Mouse (Mus musculus): ENCODE results near the gene Prdx5. TPM values are rescaled to one million over a fixed set of nuclear protein-coding genes. Genes with fewer than 3 reads are reported as not detected.

The Prdx5 gene
- total RNA-seq, 1 experiment: 51.6 TPM

DNA sequence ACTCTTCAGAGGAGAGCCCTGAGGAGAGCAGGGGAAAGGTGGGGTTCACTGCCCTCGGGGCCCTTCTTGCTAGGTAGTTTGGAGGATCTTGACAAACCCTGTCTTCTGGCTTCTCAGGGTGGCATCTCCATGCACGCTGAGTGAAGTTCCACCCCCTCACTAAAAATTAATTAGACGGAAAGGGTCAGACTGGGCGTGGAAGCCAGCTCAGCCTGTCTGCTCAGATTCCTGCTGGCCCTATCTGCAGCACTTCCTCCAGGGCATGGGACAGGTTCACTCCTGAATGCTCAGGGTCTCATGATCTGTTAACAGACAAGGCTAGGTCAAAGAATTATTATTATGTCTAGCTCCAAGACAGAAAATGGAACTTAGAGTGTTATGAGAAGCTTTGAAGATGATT lies 17.4 kb downstream of the Prdx5 start:
- TF ChIP-seq CHD2 (IDR thresholded peaks at IDR 0.05; ENCODE audit: low read depth, low read length): no peak
- TF ChIP-seq HCFC1 (IDR thresholded peaks at IDR 0.05; ENCODE audit: borderline replicate concordance, insufficient read depth, low read length): no peak
- no peak for TF ChIP-seq MAFK (IDR thresholded peaks at IDR 0.05; ENCODE audit: insufficient read depth, low read depth, low read length)
- no peak for TF ChIP-seq ZC3H11A (IDR thresholded peaks at IDR 0.05; ENCODE audit: borderline replicate concordance, low read depth, low read length)
- TF ChIP-seq ZNF384 (IDR thresholded peaks at IDR 0.05; ENCODE audit: low read depth, low read length): no peak
- Histone ChIP-seq H3K27ac (ENCODE audit: insufficient read depth, low read depth, low read length, poor library complexity, severe bottlenecking) (no peak overlapping the region), H3K4me1 (ENCODE audit: control insufficient read depth in 2 of 2, insufficient read depth in 2 of 2, low read length in 2 of 2, poor library complexity in 1 of 2) (no peaks in the 10 kb centered on the region; a peak in 1 of 4 replicates), H3K9ac (ENCODE audit: insufficient read depth, low read depth, low read length, poor library complexity, severe bottlenecking) (no peak overlapping the region), H3K36me3 (ENCODE audit: control insufficient read depth, insufficient read depth, low read length, poor library complexity, severe bottlenecking) (no peaks in the 10 kb centered on the region), H3K9me3 (ENCODE audit: control insufficient read depth, insufficient read depth, low read depth, low read length) (no peaks in the 10 kb centered on the region), H3K4me3 (ENCODE audit: insufficient read depth in 1 of 2, low read depth in 1 of 2, low read length in 2 of 2, poor library complexity in 1 of 2, severe bottlenecking in 1 of 2) (no peak overlapping the region)
- no peak for DNase-seq (ENCODE audit: low read depth, low spot score)
- in situ Hi-C loops (cut with MboI; ENCODE audit: low sequenced_read_pairs in 2 of 2, unreplicated experiment in 2 of 2): no loop called here

DNA sequence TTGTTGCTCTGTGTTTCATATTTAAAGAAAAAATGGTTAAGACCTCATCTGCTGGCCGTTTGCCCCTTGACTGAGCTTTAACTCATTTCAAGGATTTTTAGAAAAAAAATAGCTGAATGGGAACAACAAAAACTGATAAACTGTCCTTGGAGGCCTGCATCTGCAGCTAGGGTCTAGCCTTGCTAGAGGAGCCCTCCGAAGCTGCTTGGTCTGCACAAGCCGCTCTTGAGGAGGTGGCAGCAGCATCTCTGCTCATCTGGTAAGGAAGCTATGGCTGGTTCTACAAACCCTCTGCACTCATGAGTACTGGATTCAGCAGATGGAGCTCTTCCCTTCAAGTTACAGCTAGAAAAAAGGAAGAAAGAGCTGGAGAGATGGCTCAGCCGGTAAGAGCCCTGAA lies 31.9 kb downstream of the Prdx5 start:
- DNase-seq (ENCODE audit: low read depth, low spot score): no peak
- no peak overlapping the region for H3K9ac ChIP-seq (ENCODE audit: insufficient read depth, low read depth, low read length, poor library complexity, severe bottlenecking)
- H3K4me3 ChIP-seq (ENCODE audit: insufficient read depth in 1 of 2, low read depth in 1 of 2, low read length in 2 of 2, poor library complexity in 1 of 2, severe bottlenecking in 1 of 2): no peak overlapping the region
- in situ Hi-C loops (cut with MboI; ENCODE audit: low sequenced_read_pairs in 2 of 2, unreplicated experiment in 2 of 2): no loop called here
- no peaks in the 10 kb centered on the region; a peak in 1 of 4 replicates for H3K4me1 ChIP-seq (ENCODE audit: control insufficient read depth in 2 of 2, insufficient read depth in 2 of 2, low read length in 2 of 2, poor library complexity in 1 of 2)
- no peak overlapping the region for H3K27ac ChIP-seq (ENCODE audit: insufficient read depth, low read depth, low read length, poor library complexity, severe bottlenecking)
- no peak for TF ChIP-seq MAFK (IDR thresholded peaks at IDR 0.05; ENCODE audit: insufficient read depth, low read depth, low read length)
- TF ChIP-seq CHD2 (IDR thresholded peaks at IDR 0.05; ENCODE audit: low read depth, low read length): no peak
- no peak for TF ChIP-seq ZNF384 (IDR thresholded peaks at IDR 0.05; ENCODE audit: low read depth, low read length)
- no peak for TF ChIP-seq HCFC1 (IDR thresholded peaks at IDR 0.05; ENCODE audit: borderline replicate concordance, insufficient read depth, low read length)
- no peak for TF ChIP-seq ZC3H11A (IDR thresholded peaks at IDR 0.05; ENCODE audit: borderline replicate concordance, low read depth, low read length)
- no peaks in the 10 kb centered on the region for H3K36me3 ChIP-seq (ENCODE audit: control insufficient read depth, insufficient read depth, low read length, poor library complexity, severe bottlenecking)
- H3K9me3 ChIP-seq (ENCODE audit: control insufficient read depth, insufficient read depth, low read depth, low read length): no peaks in the 10 kb centered on the region

DNA sequence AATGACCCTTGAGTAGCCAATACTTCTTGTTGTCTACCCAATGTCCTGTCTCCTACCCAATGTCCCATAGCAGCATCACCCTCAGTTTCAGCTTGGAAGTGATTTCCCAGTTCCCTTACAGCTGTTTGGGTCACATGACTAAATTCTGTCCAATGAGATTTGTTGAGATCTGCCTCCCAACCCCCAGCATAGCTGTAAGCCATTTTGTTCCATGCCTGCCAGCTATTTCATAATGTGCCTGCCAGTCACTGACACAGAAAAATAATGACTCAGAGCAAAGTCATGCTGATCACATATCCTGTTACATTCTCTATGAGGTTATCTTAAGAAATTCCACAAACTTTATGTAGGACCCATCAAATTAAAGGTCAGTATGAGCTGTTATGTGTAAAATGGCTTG lies 33.1 kb downstream of the Prdx5 start:
- in situ Hi-C loops (cut with MboI; ENCODE audit: low sequenced_read_pairs in 2 of 2, unreplicated experiment in 2 of 2): no loop called here
- no peak overlapping the region for H3K9ac ChIP-seq (ENCODE audit: insufficient read depth, low read depth, low read length, poor library complexity, severe bottlenecking)
- TF ChIP-seq MAFK (IDR thresholded peaks at IDR 0.05; ENCODE audit: insufficient read depth, low read depth, low read length) (no peak), ZNF384 (IDR thresholded peaks at IDR 0.05; ENCODE audit: low read depth, low read length) (no peak), ZC3H11A (IDR thresholded peaks at IDR 0.05; ENCODE audit: borderline replicate concordance, low read depth, low read length) (no peak), CHD2 (IDR thresholded peaks at IDR 0.05; ENCODE audit: low read depth, low read length) (no peak), HCFC1 (IDR thresholded peaks at IDR 0.05; ENCODE audit: borderline replicate concordance, insufficient read depth, low read length) (no peak)
- H3K36me3 ChIP-seq (ENCODE audit: control insufficient read depth, insufficient read depth, low read length, poor library complexity, severe bottlenecking): no peaks in the 10 kb centered on the region
- no peak overlapping the region for H3K27ac ChIP-seq (ENCODE audit: insufficient read depth, low read depth, low read length, poor library complexity, severe bottlenecking)
- H3K9me3 ChIP-seq (ENCODE audit: control insufficient read depth, insufficient read depth, low read depth, low read length): no peaks in the 10 kb centered on the region
- no peak overlapping the region for H3K4me3 ChIP-seq (ENCODE audit: insufficient read depth in 1 of 2, low read depth in 1 of 2, low read length in 2 of 2, poor library complexity in 1 of 2, severe bottlenecking in 1 of 2)
- H3K4me1 ChIP-seq (ENCODE audit: control insufficient read depth in 2 of 2, insufficient read depth in 2 of 2, low read length in 2 of 2, poor library complexity in 1 of 2): no peaks in the 10 kb centered on the region; a peak in 1 of 4 replicates
- DNase-seq (ENCODE audit: low read depth, low spot score): no peak

DNA sequence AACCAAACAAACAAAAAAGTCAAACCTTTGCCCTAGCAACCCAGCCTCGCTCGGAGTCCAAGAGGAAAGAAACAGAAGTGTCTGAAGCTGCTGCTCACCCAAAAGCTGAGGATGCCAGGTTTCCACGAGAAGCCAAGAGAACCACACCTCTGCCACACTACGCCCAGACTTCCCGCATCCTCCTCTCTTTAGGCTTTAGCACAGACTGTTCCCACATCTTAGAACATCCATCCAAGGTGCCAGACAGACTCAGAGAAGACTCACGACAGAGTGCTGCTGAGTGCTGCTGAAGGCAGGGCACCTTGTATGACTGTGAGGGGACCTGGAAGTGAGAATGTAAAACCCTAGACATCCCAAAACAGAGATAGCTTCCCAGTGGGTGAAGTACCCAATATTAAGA lies 34.1 kb downstream of the Prdx5 start:
- no peak for TF ChIP-seq ZC3H11A (IDR thresholded peaks at IDR 0.05; ENCODE audit: borderline replicate concordance, low read depth, low read length)
- TF ChIP-seq ZNF384 (IDR thresholded peaks at IDR 0.05; ENCODE audit: low read depth, low read length): no peak
- no peak for TF ChIP-seq HCFC1 (IDR thresholded peaks at IDR 0.05; ENCODE audit: borderline replicate concordance, insufficient read depth, low read length)
- no peak for TF ChIP-seq MAFK (IDR thresholded peaks at IDR 0.05; ENCODE audit: insufficient read depth, low read depth, low read length)
- TF ChIP-seq CHD2 (IDR thresholded peaks at IDR 0.05; ENCODE audit: low read depth, low read length): no peak
- in situ Hi-C loops (cut with MboI; ENCODE audit: low sequenced_read_pairs in 2 of 2, unreplicated experiment in 2 of 2): no loop called here
- H3K4me3 ChIP-seq (ENCODE audit: insufficient read depth in 1 of 2, low read depth in 1 of 2, low read length in 2 of 2, poor library complexity in 1 of 2, severe bottlenecking in 1 of 2): no peak overlapping the region

DNA sequence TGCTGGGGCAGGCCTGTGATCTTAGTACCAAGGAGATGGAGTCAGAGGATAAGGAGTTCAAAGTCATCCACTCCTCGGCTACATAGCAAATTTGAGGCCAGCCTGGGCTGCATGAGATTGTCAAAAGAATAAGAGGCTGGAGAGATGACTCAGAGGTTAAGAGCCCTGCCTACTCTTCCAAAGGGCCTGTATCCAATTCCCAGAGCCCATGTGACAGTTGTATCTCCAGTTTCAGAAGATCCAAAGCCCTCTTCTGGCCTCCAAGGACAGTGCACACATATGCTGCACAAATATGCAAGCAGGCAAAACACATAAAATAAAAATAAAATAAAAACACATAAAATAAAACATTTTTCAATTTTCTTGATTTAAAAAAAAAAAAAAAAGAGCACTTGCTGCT lies 35.6 kb downstream of the Prdx5 start:
- no peak for DNase-seq (ENCODE audit: low read depth, low spot score)
- in situ Hi-C loops (cut with MboI; ENCODE audit: low sequenced_read_pairs in 2 of 2, unreplicated experiment in 2 of 2): no loop called here
- TF ChIP-seq MAFK (IDR thresholded peaks at IDR 0.05; ENCODE audit: insufficient read depth, low read depth, low read length) (no peak), HCFC1 (IDR thresholded peaks at IDR 0.05; ENCODE audit: borderline replicate concordance, insufficient read depth, low read length) (no peak), ZNF384 (IDR thresholded peaks at IDR 0.05; ENCODE audit: low read depth, low read length) (no peak), ZC3H11A (IDR thresholded peaks at IDR 0.05; ENCODE audit: borderline replicate concordance, low read depth, low read length) (no peak), CHD2 (IDR thresholded peaks at IDR 0.05; ENCODE audit: low read depth, low read length) (no peak)
- Histone ChIP-seq H3K9me3 (ENCODE audit: control insufficient read depth, insufficient read depth, low read depth, low read length) (no peaks in the 10 kb centered on the region), H3K27ac (ENCODE audit: insufficient read depth, low read depth, low read length, poor library complexity, severe bottlenecking) (no peak overlapping the region), H3K36me3 (ENCODE audit: control insufficient read depth, insufficient read depth, low read length, poor library complexity, severe bottlenecking) (no peaks in the 10 kb centered on the region), H3K4me3 (ENCODE audit: insufficient read depth in 1 of 2, low read depth in 1 of 2, low read length in 2 of 2, poor library complexity in 1 of 2, severe bottlenecking in 1 of 2) (no peak overlapping the region), H3K4me1 (ENCODE audit: control insufficient read depth in 2 of 2, insufficient read depth in 2 of 2, low read length in 2 of 2, poor library complexity in 1 of 2) (peaks cover under 1 to 2% of the 10 kb centered on the region in 2 experiments; a peak in 1 of 4 replicates), H3K9ac (ENCODE audit: insufficient read depth, low read depth, low read length, poor library complexity, severe bottlenecking) (no peak overlapping the region)

More for the DNA sequence above, 34.1 kb downstream of the Prdx5 start:
- Histone ChIP-seq H3K27ac (ENCODE audit: insufficient read depth, low read depth, low read length, poor library complexity, severe bottlenecking) (no peak overlapping the region), H3K9ac (ENCODE audit: insufficient read depth, low read depth, low read length, poor library complexity, severe bottlenecking) (no peak overlapping the region), H3K9me3 (ENCODE audit: control insufficient read depth, insufficient read depth, low read depth, low read length) (no peaks in the 10 kb centered on the region), H3K4me1 (ENCODE audit: control insufficient read depth in 2 of 2, insufficient read depth in 2 of 2, low read length in 2 of 2, poor library complexity in 1 of 2) (no peaks in the 10 kb centered on the region; a peak in 1 of 4 replicates), H3K36me3 (ENCODE audit: control insufficient read depth, insufficient read depth, low read length, poor library complexity, severe bottlenecking) (no peaks in the 10 kb centered on the region)
- no peak for DNase-seq (ENCODE audit: low read depth, low spot score)
